Mouse (Mus musculus): ENCODE results near the gene Tmem106a. TPM values are rescaled to one million over a fixed set of nuclear protein-coding genes. Genes with fewer than 3 reads are reported as not detected.

The Tmem106a gene
- polyA plus RNA-seq (2015; fragmentation: Nextera tagmentation; extraction: Ambion mirVana): 3.1 and 4.5 TPM in 2 replicates

GRCm38 (mm10) chr11:101582054-101583035 lies at the start of gene Tmem106a:
Tmem106a (plus strand) TSS chr11:101582242.
- Histone ChIP-seq H3K9ac (no peak within 1 kb of the TSS), H3K4me1 (no peaks in the 10 kb centered on the region), H3K36me3 (replicated peaks) (peaks cover 29% of the 10 kb centered on the region), H3K4me3 (peak within 1 kb of the TSS; percentile 21), H3K9me3 (no peaks in the 10 kb centered on the region), H3K27me3 (replicated peaks) (no peaks in the 10 kb centered on the region), H3K4me2 (peak within 1 kb of the TSS; percentile 33), H3K27ac (no peak within 1 kb of the TSS)
- no peak for ATAC-seq (replicated peaks)
- WGBS: 22% methylated on average over 30 of the region's 31 CpGs

- Histone ChIP-seq H3K4me3 (no peak overlapping the region), H3K27ac (no peak overlapping the region), H3K36me3 (replicated peaks) (no peaks in the 10 kb centered on the region), H3K9ac (no peak overlapping the region), H3K27me3 (replicated peaks) (no peaks in the 10 kb centered on the region), H3K4me1 (no peaks in the 10 kb centered on the region), H3K4me2 (no peak overlapping the region), H3K9me3 (no peaks in the 10 kb centered on the region)
- WGBS: 84% methylated on average over 9 of the region's 9 CpGs
- no peak for ATAC-seq (replicated peaks)
Measured at GRCm38 (mm10) chr11:101543533-101543932, 38.5 kb upstream of the Tmem106a start.

DNA sequence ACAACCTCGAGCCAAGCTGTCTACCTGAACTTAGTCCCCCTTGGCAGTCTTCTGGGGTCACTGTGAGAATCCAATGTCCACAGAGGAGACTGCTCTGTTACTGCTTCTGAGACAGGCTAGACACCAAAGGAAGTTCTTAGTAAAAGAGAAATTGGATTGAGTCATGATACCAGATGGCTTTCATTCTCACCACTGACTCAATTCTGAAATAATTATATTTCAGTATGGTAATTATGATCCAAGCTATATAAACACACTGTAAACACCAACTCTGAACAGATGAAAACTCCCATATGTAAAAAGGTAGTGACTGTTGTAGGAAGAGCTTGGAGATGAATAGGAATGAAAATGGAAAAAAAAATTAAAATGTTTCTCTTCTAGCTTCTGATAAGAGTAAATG lies 37.9 kb upstream of the Tmem106a start:
- Histone ChIP-seq H3K9ac (no peak overlapping the region), H3K27ac (no peak overlapping the region), H3K36me3 (replicated peaks) (no peaks in the 10 kb centered on the region), H3K4me3 (no peak overlapping the region), H3K4me1 (no peaks in the 10 kb centered on the region), H3K27me3 (replicated peaks) (no peaks in the 10 kb centered on the region), H3K9me3 (no peaks in the 10 kb centered on the region), H3K4me2 (no peak overlapping the region)
- 95% methylated on average over 1 of the region's 1 CpGs for WGBS
- no peak for ATAC-seq (replicated peaks)

- no peak for ATAC-seq (replicated peaks)
- Histone ChIP-seq H3K27me3 (replicated peaks) (no peaks in the 10 kb centered on the region), H3K9me3 (no peaks in the 10 kb centered on the region), H3K27ac (no peak overlapping the region), H3K9ac (no peak overlapping the region), H3K4me2 (no peak overlapping the region), H3K36me3 (replicated peaks) (no peaks in the 10 kb centered on the region), H3K4me1 (peaks cover 13% of the 10 kb centered on the region), H3K4me3 (no peak overlapping the region)
Measured at GRCm38 (mm10) chr11:101548526-101548925, 33.5 kb upstream of the Tmem106a start.

- Histone ChIP-seq H3K4me1 (peaks cover 39% of the 10 kb centered on the region), H3K27ac (peak within 1 kb of the TSS; percentile 97), H3K27me3 (replicated peaks) (no peaks in the 10 kb centered on the region), H3K36me3 (replicated peaks) (peaks cover 6% of the 10 kb centered on the region; the same call in 1 of the 2 replicates), H3K4me2 (peak within 1 kb of the TSS; percentile 78), H3K4me3 (peak within 1 kb of the TSS; percentile 78), H3K9me3 (no peaks in the 10 kb centered on the region), H3K9ac (peak within 1 kb of the TSS; percentile 85)
- ATAC-seq (replicated peaks): peak; percentile 87
- under 1% methylated on average over 43 of the region's 43 CpGs for WGBS
Measured at GRCm38 (mm10) chr11:101551751-101552475, 30.1 kb upstream of the Tmem106a start, which contains the start of the genes Brca1 and Nbr1. Brca1 (minus strand) TSS chr11:101551955. Nbr1 (plus strand) TSS chr11:101552149.

DNA sequence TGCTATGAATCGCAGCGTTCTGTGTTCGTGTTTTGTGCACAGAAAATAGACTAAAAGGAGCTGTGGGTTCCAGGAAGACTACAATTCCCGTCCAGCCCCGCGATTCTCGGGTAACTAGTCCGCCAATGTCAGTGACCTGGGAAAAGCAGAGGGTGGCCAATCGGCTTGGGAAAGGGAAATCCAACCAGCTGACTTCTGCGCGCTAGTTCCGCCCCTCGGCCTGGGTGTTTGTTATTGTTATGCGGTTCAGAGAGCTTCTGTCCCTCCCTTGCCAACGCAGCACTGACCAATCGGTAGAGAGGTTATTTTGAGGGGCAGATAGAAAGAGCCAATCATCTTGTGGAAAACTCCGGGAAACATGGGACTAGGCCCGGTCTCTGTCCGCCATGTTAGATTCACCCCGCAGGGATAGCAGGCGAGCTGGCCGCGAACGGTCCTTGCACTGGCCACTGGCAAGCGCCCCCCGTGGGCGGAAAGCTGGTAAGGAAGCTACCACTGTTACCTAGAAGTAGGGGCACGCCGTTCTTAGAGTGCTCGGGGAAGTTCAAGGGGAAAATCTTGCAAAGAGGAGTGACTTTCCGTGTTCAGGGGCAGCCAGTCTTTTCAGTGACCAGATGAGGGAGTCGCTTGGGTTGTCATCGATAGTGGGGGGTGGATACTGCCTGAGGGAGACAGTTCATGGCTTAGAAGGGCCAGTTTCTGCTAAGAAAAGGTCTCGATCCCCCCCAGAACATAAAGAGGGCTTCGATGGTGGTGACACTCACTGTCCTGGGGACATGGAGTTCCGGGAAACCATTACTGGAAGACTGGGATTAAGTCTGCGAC lies 29.4 kb upstream of the Tmem106a start:
- peak overlapping the region; percentile 85 for H3K9ac ChIP-seq
- under 1% methylated on average over 37 of the region's 37 CpGs for WGBS
- H3K27ac ChIP-seq: peak overlapping the region; percentile 97

DNA sequence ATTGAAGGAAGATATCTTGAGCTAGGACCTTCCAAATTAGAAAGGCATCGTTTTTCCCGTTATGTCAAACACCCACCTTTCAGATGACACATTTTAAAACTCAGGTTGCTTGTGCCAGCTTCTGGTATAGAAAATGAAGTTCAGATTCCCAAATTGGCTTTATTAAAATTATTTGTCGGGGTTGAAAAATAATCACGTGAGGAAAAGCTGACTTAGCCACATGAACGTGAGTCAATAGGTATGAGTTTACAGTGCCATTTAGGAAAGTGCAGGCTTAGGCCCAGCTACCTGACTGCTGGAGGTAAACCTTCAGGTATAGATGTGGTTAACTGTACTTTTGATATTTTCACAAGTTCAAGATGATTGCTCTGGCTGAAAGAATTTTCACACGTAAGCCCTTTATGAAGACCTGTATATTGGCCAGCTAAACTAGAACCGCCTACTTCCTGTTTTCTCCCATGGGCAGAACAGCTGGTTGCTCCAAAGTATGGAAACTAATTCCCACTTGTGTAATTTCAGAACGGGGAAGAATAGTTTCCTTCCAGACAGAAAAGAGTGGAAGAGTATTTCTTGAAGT lies 28.6 kb upstream of the Tmem106a start:
- no peaks in the 10 kb centered on the region for H3K9me3 ChIP-seq
- H3K27me3 ChIP-seq (replicated peaks): no peaks in the 10 kb centered on the region
- 24% methylated on average over 8 of the region's 8 CpGs for WGBS
- peak overlapping the region; percentile 93 for H3K27ac ChIP-seq
- H3K4me2 ChIP-seq: peak overlapping the region; percentile 67
- H3K4me3 ChIP-seq: peak overlapping the region; percentile 78
- H3K36me3 ChIP-seq (replicated peaks): peaks cover 10% of the 10 kb centered on the region; the same call in 1 of the 2 replicates
- peaks cover 39% of the 10 kb centered on the region for H3K4me1 ChIP-seq
- peak overlapping the region; percentile 85 for H3K9ac ChIP-seq
- ATAC-seq (replicated peaks): no peak

More for the DNA sequence above, 29.4 kb upstream of the Tmem106a start:
- peak overlapping the region; percentile 78 for H3K4me3 ChIP-seq
- H3K9me3 ChIP-seq: no peaks in the 10 kb centered on the region
- no peaks in the 10 kb centered on the region for H3K27me3 ChIP-seq (replicated peaks)
- H3K36me3 ChIP-seq (replicated peaks): peaks cover 6% of the 10 kb centered on the region; the same call in 1 of the 2 replicates
- peak; percentile 98 for ATAC-seq (replicated peaks)
- H3K4me2 ChIP-seq: peak overlapping the region; percentile 67
- H3K4me1 ChIP-seq: peaks cover 39% of the 10 kb centered on the region

- ATAC-seq (replicated peaks): no peak
- peaks cover 39% of the 10 kb centered on the region for H3K36me3 ChIP-seq (replicated peaks)
- no peak overlapping the region for H3K4me3 ChIP-seq
- H3K9ac ChIP-seq: no peak overlapping the region
- 94% methylated on average over 7 of the region's 7 CpGs for WGBS
- no peaks in the 10 kb centered on the region for H3K27me3 ChIP-seq (replicated peaks)
- H3K9me3 ChIP-seq: no peaks in the 10 kb centered on the region
- peaks cover 28% of the 10 kb centered on the region for H3K4me1 ChIP-seq
- no peak overlapping the region for H3K27ac ChIP-seq
- no peak overlapping the region for H3K4me2 ChIP-seq
Measured at GRCm38 (mm10) chr11:101556541-101556940, 25.5 kb upstream of the Tmem106a start.

DNA sequence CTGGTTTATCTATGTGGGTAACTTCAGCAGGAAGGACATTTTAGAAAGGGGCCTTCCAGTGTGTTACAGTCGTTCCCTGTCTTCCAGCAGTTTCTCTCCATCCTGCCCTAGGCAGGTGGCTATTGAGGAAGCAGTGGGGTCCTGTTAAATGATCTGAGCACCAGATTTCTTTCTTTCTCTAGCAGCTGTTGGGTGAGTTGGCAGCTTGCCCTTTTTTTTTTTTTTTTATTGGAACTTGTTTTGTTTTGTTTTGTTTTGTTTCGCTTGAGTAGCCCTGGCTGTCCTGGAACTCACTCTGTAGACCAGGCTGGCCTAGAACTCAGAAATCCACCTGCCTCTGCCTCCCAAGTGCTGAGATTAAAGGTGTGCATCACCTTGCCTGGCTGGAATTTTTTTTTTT lies 25.1 kb upstream of the Tmem106a start:
- H3K27me3 ChIP-seq (replicated peaks): no peaks in the 10 kb centered on the region
- no peaks in the 10 kb centered on the region for H3K9me3 ChIP-seq
- peaks cover 28% of the 10 kb centered on the region for H3K4me1 ChIP-seq
- H3K4me2 ChIP-seq: no peak overlapping the region
- no peak overlapping the region for H3K27ac ChIP-seq
- H3K9ac ChIP-seq: no peak overlapping the region
- WGBS: 83% methylated on average over 2 of the region's 2 CpGs
- H3K4me3 ChIP-seq: no peak overlapping the region
- H3K36me3 ChIP-seq (replicated peaks): peaks cover 39% of the 10 kb centered on the region
- ATAC-seq (replicated peaks): no peak

DNA sequence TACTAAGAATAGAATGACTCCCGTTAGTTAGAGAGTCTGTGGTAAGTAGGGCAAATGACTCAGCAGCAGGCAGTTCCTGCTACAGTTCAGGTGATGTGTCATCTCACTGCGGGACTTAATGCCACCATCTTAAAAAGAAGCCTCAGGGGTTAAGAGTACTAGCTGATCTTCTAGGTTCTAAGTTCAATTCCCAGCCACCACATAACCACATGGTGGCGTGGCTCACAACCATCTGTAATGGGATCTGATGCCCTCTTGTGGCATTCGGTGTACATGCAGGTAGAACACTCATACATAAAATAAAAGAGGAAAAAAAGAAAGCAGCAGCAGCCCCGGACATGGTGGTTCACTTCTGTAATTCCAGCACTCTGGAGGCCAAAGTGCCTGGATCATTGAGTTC lies 19.7 kb upstream of the Tmem106a start:
- Histone ChIP-seq H3K27me3 (replicated peaks) (no peaks in the 10 kb centered on the region), H3K9me3 (no peaks in the 10 kb centered on the region), H3K4me1 (no peaks in the 10 kb centered on the region), H3K9ac (no peak overlapping the region), H3K4me2 (no peak overlapping the region), H3K36me3 (replicated peaks) (peaks cover 58% of the 10 kb centered on the region), H3K4me3 (no peak overlapping the region), H3K27ac (no peak overlapping the region)
- WGBS: 34% methylated on average over 5 of the region's 5 CpGs
- ATAC-seq (replicated peaks): no peak

- Histone ChIP-seq H3K9ac (no peak overlapping the region), H3K27ac (no peak overlapping the region), H3K4me1 (no peaks in the 10 kb centered on the region), H3K36me3 (replicated peaks) (peaks cover 81% of the 10 kb centered on the region), H3K27me3 (replicated peaks) (no peaks in the 10 kb centered on the region), H3K9me3 (no peaks in the 10 kb centered on the region), H3K4me2 (no peak overlapping the region), H3K4me3 (no peak overlapping the region)
- ATAC-seq (replicated peaks): no peak
- 75% methylated on average over 3 of the region's 3 CpGs for WGBS
Measured at GRCm38 (mm10) chr11:101568421-101568820, 13.6 kb upstream of the Tmem106a start.

Data from midbrain, embryonic 15.5 days (tissue).